Mouse (Mus musculus): Measurements from ENCODE around the gene Rab13. TPM values are rescaled to one million over a fixed set of nuclear protein-coding genes. Genes with fewer than 3 reads are reported as not detected.

Rab13 gene
- 10 to 100 TPM in 1 of 2 experiments, 1 to 10 TPM in 1; 6.7 to 10.9 TPM for total RNA-seq (2021)
- long read RNA-seq, experiment 1, partial matches to known transcripts: 0 of 4 reads
- long read RNA-seq, experiment 1, other reads (novel, unspliced or antisense): 0 of 4 reads
- long read RNA-seq, experiment 2, transcript Rab13-201 (8 exons, 1,107 nt): major isoform, 8 of 13 reads
- long read RNA-seq, experiment 2, partial matches to known transcripts: 1 of 13 reads
- long read RNA-seq, experiment 2, other reads (novel, unspliced or antisense): 2 of 13 reads

DNA sequence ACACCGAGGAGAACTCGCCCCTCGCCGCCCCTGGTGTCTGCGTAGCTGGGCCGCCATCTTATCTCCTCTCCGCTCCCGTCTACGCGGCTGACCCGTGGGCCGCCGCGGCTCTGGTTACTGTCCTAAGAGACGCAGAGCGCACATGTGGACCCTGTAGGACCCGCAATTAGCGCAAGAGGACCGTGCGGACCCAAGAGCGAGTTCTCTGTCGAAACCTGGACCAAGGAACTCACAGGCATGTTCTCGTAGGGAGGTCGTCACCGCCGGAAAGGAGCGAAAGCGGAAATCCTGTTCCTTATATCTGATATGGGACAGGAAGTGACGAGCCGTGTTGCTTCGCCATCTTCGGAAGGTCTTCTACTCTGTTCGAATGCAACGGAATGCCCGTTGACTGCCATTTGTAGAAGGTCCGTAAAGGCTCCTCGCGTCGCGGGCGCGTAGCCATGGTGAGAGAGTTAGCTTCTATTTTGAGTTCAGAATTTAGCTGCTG is at the start of gene Rab13, which contains the start of gene Rps27:
Gene Rab13 (plus strand): TSS at position 319 of the 490 bp plus-strand sequence.
Gene Rps27 (minus strand): TSS at position 275 of the 490 bp plus-strand sequence.
- intact Hi-C loops (cut with DNase I): loop anchor here (5.0 kb wide), 1 partner anchor 131 kb away; no protein-coding TSS in a partner anchor
- DNase-seq: peak; percentile 79 to 87

DNA sequence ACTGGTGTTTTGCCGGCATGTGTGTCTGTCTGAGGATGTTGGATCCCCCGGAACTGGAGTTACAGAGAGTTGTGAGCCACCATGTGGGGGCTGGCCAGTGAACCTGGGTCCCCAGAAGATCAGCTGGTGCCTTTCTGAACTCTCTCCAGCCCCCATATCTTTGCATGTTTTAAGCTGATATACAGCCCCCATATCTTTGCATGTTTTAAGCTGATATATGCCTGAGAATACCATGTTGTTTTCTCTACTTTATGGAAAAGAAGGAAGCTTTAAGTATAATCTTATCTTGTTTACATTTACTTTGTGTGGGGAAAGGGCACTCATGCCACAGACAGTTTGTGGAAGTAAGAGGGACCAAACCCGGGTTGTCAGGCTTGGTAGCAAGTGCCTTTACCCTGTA is 33.9 kb upstream of the Rab13 start:
- intact Hi-C loops (cut with DNase I): no loop called here
- DNase-seq: no peak

DNA sequence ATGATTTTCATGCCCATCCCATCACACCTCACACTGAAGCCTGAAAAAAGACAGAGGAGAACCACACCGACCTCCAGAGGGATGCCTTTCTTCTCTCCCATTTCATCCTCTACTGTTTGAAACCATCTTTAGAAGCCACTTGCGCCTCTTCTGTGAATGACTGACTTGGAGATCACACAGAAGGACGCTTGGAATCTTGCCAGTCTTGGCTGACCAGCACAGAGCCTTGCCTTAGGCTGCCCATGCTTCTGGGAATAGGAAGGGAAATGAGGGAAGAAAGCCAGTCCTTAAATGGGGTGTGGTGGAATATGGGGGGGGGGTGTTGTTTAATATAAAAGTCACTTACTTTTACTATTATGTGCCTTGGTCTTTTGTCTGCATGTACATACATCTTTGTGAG is 29.9 kb upstream of the Rab13 start:
- peak; percentile 9 to 21 for DNase-seq
- intact Hi-C loops (cut with DNase I): no loop called here

DNA sequence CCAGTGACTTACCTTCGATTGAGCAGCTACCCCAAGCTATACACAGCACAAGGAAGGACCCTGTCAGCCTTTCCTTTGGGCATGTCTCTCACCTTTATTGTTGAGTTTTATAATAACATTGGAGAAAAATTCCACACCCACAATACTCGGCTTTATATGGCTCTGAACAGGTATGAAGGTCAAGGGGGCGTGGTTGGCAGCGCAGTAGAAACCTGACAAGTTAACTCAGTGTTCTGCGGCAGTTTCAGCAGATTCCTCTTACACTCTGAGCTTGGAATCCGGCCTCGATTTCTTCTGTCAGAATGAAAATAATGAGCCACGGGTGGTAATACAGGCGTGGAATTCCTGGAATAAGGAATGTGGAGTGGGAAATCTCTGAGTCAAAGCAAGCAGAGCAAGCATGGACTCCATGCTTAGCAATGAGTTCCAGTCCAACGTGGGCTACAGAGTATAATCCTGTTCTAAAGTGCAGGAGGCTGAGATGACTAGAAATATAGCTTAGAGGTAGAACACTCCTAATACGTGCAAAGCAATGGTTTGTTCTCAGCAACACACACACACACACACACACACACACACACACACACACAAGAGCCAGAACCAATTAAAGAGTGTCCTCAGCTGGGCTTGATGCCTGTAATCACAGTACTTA is 22.5 kb upstream of the Rab13 start:
- DNase-seq: no peak
- intact Hi-C loops (cut with DNase I): no loop called here

DNA sequence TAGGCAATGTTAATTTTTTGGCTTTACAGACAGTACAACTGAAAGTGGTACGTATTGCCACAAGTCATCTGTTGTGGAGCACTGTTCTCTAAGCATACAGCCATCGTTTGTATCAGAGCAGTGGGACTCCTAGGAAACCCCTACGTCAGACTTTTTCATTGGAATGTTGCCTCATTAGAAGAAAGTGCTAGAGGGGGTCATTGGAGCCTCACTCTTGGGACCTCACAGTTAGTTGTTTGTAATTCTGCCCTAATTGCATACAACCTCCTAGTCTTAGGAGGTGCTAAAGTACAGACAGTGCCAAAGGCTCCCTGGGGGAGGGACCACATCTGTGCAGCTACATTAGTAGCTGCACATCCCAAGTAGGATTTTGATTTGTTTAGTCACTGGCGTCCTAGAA is 18.7 kb upstream of the Rab13 start:
- intact Hi-C loops (cut with DNase I): no loop called here

DNA sequence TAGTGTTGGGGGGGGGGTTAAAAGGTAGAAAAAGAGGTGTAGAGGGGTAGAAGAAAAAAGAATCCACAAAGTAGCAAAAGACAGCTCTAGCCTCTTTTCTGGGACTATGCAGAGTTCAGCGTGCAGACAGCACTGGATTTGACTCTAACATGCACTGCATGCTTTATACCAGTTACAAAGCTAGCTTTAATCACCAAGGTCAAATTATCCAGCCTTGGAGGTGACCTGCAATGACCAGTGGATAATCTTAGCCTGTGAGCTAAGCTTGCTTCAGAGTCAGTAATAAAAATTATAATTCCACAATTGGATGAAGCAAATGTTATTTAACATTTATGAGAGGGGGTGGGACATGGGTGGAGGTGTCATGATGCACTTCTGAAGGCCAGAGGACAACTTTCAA is 17.9 kb upstream of the Rab13 start:
- no peak for DNase-seq
- intact Hi-C loops (cut with DNase I): no loop called here

More for the DNA sequence above, 18.7 kb upstream of the Rab13 start:
- no peak for DNase-seq

DNA sequence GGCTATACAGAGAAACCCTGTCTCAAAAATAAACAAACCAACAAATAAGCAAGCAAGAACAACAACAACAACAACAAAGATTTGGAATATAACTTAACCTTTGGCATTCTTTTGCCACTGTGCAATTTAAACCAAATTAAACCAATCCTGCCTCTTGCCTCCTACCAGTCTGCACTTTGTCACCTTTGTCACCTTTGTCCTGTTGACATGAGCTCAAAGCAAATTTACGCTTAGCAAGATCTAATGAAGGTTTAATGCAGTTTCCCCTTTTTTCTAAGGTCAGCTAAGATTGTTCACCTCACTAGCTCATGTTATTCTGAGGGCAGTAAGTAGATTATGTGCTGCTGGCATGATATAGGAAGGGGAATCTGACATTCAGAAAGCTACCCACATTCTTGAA is 15.9 kb upstream of the Rab13 start:
- intact Hi-C loops (cut with DNase I): no loop called here
- DNase-seq: no peak

DNA sequence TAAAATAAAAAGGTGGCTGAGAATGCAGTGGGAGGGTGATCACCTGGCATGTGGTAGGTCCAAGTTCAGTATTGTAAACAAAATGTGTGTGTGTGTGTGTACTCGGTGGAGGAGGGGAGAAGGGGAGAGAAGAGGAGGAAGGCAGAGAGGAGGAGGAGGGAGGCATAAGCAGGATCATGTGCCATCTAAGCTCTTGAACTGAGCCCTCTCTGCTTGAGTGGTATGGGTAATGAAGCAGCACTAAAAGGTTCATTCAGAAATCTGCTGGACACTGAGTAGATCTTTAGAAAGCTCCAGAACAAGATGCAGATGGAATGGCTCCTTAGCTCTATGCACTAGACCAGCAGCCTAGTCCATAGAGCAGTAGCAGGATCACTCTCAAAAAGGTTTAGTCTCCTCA is 10.6 kb upstream of the Rab13 start:
- no peak for DNase-seq
- intact Hi-C loops (cut with DNase I): no loop called here

DNA sequence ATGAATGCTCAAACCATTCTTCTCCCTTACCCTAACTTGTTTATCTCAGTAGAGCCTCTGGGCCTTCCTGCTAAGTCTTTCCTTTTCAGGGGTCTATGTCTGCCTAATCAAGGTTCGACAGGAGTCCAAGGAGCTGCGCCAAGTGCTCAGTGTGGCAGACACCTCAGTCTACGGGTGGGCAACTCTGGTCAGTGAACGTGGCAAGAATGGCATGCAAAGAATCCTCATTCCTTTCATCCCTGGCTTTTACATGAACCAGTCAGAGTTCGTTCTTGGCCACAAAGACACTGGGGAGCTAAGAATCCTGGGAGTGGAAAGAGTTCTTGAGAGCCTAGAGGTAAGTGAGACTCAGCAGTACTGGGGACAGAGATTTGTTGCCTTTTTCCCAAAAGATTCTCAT is 9.9 kb upstream of the Rab13 start:
- intact Hi-C loops (cut with DNase I): no loop called here
- no peak for DNase-seq

DNA sequence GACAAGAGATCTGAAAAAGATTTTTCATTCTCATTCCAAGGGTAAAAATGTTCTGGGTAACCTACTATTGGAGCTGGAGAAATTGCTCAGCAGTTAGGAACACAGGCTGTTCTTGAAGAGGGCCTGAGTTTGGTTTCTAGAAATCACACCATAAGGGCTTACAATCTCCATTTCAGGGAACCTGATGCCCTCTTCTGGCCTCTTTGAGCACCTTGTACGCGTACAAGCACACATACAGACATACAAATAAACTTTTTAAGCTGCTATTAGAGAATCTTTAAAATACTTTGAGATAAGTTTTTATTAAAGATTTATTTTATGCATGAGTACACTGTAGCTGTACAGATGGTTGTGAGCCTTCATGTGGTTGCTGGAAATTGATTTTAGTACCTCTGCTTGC is 8.9 kb upstream of the Rab13 start:
- intact Hi-C loops (cut with DNase I): no loop called here
- DNase-seq: no peak

DNA sequence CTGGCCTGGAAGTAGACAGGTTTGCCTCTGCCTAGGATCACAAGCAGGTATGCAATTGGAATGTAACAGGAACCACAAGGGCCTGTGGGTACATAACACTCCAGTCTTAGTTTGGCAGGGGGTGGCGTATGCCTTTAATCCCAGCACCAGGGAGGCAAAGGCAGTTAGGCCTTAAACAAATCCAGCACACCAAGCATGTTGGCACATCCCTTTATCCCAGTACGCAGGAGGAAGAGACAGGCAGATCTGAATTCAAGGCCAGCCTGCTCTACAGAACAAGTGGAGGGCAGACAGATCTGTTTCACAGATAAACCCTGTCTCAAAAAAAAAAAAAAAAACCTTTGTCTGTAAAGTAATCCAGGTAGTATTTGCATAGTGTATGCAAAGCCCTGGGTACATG is 4.8 kb upstream of the Rab13 start:
- no peak for DNase-seq
- intact Hi-C loops (cut with DNase I): no loop called here

DNA sequence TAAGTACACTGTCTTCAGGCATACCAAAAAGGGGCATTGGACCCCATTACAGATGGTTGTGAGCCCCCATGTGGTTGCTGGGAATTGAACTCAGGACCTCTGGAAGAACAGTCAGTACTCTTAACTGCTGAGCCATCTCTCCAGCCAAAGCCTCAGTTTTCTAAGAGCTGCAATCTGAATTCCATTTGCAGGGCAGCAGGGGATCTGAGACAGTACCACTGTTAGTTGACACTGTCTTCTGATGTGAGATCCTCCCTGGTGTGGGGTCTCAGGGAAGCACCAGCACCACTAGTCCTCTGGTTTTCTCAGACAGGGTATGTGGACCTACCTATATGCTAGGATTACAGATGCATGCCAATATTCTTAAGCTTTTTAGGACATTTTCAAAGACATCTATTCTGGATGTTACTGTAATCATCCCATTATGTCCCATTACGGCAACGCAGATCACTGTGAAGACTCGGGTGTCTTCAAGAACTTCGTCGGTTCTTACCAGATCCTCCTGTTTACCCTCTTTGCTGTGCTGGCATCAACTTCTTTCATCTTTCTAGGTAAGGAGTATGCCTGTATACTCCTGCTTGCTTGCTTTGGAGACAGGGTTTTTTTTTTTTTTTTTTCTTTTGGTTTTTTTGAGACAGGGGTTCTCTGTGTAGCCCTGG is 3.5 kb upstream of the Rab13 start:
- intact Hi-C loops (cut with DNase I): loop anchor here (5.0 kb wide), 1 partner anchor 128 kb away; no protein-coding TSS in a partner anchor
- no peak for DNase-seq

DNA sequence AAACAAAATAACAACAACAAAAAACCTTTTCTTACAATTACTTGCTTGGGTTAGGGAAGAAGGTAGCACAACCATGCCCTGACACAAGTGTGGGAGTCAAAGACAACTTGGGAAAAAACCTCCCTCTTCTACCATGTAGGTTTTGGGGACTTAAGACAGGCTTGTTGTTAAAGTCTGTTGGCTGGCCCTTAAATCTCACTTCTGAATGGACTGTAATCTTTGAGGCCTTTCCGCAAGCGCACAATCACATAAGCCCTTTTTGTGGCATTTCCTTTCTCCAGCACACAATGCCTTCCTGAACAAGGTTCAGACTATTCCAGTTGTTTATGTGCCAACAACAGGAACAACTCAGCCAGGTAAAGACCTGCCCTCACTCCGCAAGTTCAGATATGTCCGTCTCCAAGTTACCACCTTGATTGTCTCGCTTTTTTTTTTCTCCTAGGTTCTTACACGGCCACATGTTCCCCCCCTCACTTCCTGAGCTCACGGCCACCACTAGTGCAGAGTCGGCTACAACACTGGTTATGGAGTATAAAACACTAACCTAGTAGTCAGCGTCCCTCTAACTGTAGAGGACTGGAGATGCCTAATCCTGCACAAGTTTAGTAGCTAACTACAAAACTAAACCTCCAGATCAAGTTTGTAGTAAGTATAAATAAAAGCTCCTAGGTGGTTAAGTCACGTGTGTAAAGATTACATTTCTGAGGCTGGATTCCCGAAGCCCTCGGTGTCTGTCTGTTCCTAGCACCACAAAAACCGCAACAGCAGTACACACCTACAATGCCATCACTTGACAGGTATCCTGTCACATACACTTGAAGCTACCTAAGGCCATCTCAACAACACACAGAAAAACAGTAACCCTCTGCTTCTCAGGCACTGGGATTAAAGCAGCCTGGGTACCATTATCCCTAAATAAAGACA is 1.8 kb upstream of the Rab13 start:
- intact Hi-C loops (cut with DNase I): loop anchor here (5.0 kb wide), 1 partner anchor 129 kb away; no protein-coding TSS in a partner anchor
- no peak for DNase-seq

DNA sequence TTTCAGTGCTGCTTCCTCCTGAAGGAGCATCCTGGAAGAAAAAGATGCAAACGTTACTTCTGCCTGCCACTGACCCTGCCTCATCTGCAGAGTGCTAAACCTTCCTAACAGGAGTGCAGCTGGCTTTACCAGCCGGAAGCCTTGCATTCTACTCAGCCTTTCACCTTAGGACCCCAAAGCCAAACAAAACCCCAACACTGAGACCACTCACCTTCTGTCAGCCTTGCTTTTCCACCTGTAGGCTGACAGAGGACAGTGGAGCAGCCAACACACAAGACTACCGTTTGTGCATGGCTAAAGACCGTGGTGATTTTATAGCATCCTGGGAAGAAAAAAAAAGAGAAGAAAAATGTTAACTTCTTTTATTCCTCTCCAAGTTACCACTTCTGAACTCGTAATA is 772 bp upstream of the Rab13 start:
- intact Hi-C loops (cut with DNase I): loop anchor here (5.0 kb wide), 1 partner anchor 130 kb away; no protein-coding TSS in a partner anchor
- no peak for DNase-seq

DNA sequence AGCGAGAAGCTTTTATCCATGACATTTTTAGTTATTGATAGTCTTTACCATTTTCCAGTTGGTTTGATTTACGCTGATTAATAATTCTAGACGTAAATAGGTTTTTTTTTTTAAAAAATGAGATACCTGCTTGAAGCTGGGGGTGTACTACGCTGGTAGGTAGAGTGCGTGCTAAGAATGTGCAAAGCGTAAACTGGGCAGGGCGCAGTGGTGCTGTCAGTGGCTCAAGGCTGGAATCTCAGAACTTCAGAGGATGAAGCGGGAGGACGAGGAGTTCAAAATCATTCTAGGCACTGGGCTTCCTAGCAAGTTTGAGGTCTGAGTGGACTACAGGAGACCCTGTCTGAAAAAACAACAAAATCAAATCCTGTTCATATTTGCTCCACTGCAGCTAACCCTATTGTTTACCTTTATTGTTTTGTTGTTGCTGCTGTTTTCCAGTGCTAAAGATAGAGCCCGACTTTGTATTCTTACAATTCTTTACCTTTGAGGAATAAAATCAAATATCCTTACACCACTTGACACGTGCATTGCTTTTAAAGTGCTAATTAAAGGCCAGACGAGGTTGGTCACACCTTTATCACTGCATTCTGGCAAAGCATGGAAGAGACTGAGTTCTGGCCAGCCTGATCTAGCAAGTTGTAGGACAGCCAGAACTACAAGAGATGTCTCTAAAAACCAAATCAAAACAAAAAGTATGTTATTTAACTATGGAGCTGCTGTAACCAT is 625 bp downstream of the Rab13 start:
- intact Hi-C loops (cut with DNase I): loop anchor here (5.0 kb wide), 1 partner anchor 132 kb away; no protein-coding TSS in a partner anchor
- DNase-seq: no peak

DNA sequence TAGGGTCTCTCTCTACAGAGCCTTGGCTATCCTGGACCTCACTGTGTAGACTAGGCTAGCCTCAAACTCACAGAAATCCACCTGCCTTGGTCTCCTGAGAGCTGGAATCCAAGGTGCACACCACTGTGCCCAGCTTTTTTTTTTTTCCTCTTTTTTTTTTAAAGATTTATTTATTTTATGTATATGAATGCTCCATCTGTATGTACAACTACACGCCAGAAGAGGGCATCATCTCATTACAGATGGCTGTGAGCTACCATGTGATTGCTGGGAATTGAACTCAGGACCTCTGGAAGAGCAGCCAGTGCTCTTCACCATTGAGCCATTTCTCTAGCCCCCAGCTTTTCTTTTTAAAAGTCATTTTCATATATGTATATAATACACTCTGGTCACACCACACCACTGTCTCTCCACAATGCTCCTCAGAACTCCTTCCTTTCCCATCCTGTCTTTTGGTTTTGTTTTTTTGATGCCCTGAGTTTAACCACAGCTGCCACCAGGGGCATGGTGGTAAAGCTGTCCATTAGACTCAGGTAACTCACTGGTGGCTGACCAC is 2.4 kb downstream of the Rab13 start:
- intact Hi-C loops (cut with DNase I): no loop called here
- no peak for DNase-seq

DNA sequence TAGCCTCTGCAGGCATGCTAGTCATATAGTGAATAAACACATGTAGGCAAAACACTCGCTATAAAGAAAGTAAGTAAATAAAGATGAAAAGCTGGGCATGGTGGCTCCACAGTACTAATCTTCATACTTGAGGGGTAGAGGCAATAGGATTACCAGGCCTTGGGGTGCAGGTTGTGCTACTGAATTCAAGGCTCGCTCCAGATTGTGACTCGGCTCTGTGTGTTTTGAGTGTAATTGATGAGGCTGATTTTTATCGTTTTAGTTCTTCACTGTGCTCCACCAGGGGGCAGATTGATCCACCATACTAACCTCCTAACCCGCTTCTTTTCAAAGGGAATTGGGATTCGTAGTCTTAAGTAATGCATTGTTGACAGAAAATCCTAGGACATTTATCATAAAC is 6.6 kb downstream of the Rab13 start:
- intact Hi-C loops (cut with DNase I): loop anchor here (1.0 to 2.0 kb wide), 2 partner anchors 29 to 153 kb away; partner anchors contain the start of gene Slc39a1
- peak; percentile 42 to 57 for DNase-seq

DNA sequence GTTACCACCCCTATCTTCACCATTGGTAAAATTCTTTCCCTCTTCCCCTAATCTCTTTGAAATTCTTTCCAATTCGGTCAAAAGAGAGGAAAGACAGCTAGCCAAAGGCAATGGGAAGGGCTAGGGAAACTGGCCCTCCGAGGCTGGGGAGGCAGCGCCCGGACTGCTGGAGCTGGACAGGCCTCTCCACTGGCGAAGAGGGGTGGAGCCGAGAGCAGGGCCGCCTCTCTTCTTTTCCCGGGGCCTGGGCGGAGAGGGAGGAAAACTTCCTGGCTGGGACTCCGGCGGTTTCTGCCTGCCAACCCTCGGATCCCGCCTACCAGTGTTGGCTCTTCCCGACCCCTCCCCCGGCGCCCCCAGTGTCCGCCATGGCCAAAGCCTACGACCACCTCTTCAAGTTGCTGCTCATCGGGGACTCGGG is 7.0 kb downstream of the Rab13 start:
- intact Hi-C loops (cut with DNase I): loop anchor here (1.0 to 2.0 kb wide), 2 partner anchors 28 to 153 kb away; partner anchors contain the start of gene Slc39a1
- DNase-seq: peak; percentile 82 to 86

DNA sequence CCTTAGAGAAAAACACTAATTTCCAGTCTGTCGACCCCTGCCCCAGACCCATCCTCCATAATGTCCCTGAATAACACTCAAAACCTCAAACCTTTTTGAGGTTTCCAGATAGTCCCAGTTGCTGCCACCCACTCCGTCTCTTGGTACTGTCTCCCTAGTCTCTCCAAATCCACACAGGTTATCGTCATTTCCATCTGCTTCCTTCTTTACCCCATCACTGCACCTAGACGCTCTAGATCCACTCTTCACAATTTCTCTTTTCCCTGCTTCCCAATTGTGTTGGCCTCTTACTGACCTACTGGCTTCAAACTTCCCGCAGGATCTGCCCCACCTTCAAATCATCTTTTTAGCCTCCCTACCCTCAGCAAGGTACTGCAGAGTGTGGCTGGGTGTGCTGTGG is 7.6 kb downstream of the Rab13 start:
- DNase-seq: no peak
- intact Hi-C loops (cut with DNase I): loop anchor here (2.0 kb wide), 1 partner anchor 28 kb away; the partner anchor contains the start of gene Slc39a1
